Mouse (Mus musculus) adrenal gland, adult 18-20 months (tissue): ENCODE measurements around the gene Fbln2. TPM values are rescaled to one million over a fixed set of nuclear protein-coding genes. Genes with fewer than 3 reads are reported as not detected.

Experiments
- DNase-seq, 2 experiments: peaks; one replicate each; pipeline ENCODE4 v3.0.0; 2021 to 2022; ENCODE audit warnings: low spot score in 2 of 2
- total RNA-seq, 2 experiments: library from RNA; stranded (reverse); gene quantifications; 1 replicate in 1 of 2; 2 replicates in 1 of 2; pipeline ENCODE4 v1.2.3; 2021

Fbln2 gene
- total RNA-seq, 2 experiments from 2014 or later, result 9.1 to 25.1 TPM

DNA sequence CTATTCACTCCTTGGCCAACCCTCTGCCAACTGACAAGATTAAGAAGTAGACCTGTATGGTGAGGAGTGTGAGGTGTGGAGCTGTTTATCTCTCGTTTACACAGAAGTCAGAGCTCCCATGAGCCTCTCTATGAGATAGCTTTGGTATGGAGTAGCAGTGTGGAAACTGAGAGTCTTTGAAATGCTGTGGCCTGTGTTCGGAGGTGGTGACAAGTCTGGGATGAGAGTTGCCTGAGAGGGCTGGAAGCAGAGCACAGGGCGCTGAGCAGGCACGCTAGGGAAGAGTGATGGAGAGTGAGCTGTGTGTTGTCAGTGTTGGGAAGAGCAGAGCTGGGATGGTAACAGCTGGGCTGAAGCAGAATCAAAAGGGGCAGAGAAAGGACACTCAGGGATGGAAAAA lies 91.9 kb downstream of the Fbln2 start:
- DNase-seq, result no peak

DNA sequence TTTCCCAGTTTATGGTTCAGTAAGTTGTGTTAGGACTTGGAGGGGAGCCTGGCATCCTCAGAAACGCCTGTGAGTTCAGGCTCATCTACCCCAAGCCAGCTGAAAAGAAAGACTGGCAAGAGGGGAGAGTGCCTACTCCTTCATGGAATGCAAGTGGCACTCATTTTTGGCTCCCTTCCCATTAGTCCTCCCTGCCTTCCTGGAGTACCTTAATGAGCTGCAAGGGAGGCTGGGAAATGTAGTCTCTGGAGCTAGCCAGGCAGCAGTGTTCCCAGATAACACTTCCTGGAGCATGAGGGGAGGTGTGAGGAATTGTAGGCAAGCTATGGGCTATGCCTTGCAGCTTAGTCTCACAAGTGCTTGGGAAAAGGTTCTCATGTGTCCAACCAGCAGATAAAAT lies 95.7 kb downstream of the Fbln2 start:
- no peak for DNase-seq

GRCm38 (mm10) chr6:91311204-91311603 lies 98.9 kb downstream of the Fbln2 start:
- no peak for DNase-seq

DNA sequence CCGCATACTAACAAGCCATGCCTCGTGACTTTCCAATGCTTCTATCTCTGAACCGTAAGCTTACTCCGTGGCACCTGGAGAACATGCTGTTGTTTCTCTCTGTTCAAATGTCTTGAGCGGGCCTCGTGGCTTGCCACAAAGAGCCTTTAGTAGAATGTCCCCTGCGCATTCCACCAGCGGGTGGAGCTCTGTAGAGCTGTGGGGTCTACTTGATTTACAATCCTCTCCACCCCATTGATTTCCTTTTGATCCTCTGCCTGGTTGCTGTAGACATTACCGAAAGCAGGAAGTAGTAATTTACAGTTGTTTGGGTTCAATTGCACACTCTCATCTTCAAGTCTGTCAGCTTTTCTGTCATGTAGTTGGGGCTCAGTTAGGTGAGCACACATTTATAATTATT lies 100.2 kb downstream of the Fbln2 start:
- DNase-seq, result no peak

Other genes starting within 250 kb of the Fbln2 start
- 100 to 1,000 TPM; 112 to 113 TPM for gene Iqsec1, start 223.8 kb upstream of the Fbln2 start, total RNA-seq
- gene Nup210, start 95.6 kb upstream of the Fbln2 start, total RNA-seq, result 1 to 10 TPM; 3.9 to 4.6 TPM
- 10 to 100 TPM in 1 of 2 experiments, 1 to 10 TPM in 1; 7.1 to 10.9 TPM for gene Hdac11, start 55.8 kb upstream of the Fbln2 start, total RNA-seq
- not detected for gene Wnt7a, start 198.9 kb downstream of the Fbln2 start, total RNA-seq